Mouse (Mus musculus) neural tube, embryonic 13.5 days (tissue): ENCODE data around the gene Ckb. TPM values are rescaled to one million over a fixed set of nuclear protein-coding genes. Genes with fewer than 3 reads are reported as not detected.

ENCODE experiments used
- ATAC-seq: fragments of 200-750 bp; cut with Nextera tagmentation; 2 replicates; pipeline ENCODE4 v1.8.0; 2017; ENCODE audit warnings: low read depth, mild to moderate bottlenecking, moderate TSS enrichment, moderate library complexity
- H3K27ac ChIP-seq: fragments of 300-500 bp; sonication (generic); replicated peaks from 2 replicates; pipeline ENCODE4 v1.5.1; 2015; ENCODE audit warnings: moderate library complexity, mild to moderate bottlenecking, inconsistent platforms
- H3K27me3 ChIP-seq: fragments of 300-500 bp; sonication (generic); 2 replicates; pipeline ENCODE4 v1.6.1; 2015; ENCODE audit warnings: mild to moderate bottlenecking, inconsistent platforms
- H3K36me3 ChIP-seq: fragments of 300-500 bp; sonication (generic); 2 replicates; pipeline ENCODE4 v1.6.1; 2015; ENCODE audit warnings: mild to moderate bottlenecking, inconsistent platforms
- H3K4me1 ChIP-seq: fragments of 300-500 bp; sonication (generic); replicated peaks from 2 replicates; pipeline ENCODE4 v1.6.1; 2015; ENCODE audit warnings: inconsistent platforms
- H3K4me2 ChIP-seq: fragments of 300-500 bp; sonication (generic); 2 replicates; pipeline ENCODE4 v1.6.1; 2015; ENCODE audit warnings: inconsistent platforms, mild to moderate bottlenecking, moderate library complexity
- H3K4me3 ChIP-seq: fragments of 300-500 bp; sonication (generic); 2 replicates; pipeline ENCODE4 v1.5.1; 2015; ENCODE audit warnings: mild to moderate bottlenecking, inconsistent platforms
- H3K9ac ChIP-seq: fragments of 300-500 bp; sonication (generic); 2 replicates; pipeline ENCODE4 v1.6.1; 2015; ENCODE audit warnings: moderate library complexity, mild to moderate bottlenecking, inconsistent platforms
- H3K9me3 ChIP-seq: fragments of 300-500 bp; sonication (generic); 2 replicates; pipeline ENCODE4 v1.6.1; 2016; ENCODE audit warnings: inconsistent platforms
- WGBS: fragments of 180-500 bp; shearing (Covaris S2); methylation state at CpG from one replicate; pipeline ENCODE4 v1.1.7; 2015; 5-methylcytosine and 5-hydroxymethylcytosine counted together
- polyA plus RNA-seq: library from polyadenylated mRNA; unstranded; fragments of >200 nt; fragmentation: Nextera tagmentation; extraction: Ambion mirVana; gene quantifications from 2 replicates; pipeline ENCODE4 v1.2.1, GENCODE M21; 2015

The Ckb gene
- polyA plus RNA-seq, 1 experiment from 2014 or later, result 1,774 TPM

DNA sequence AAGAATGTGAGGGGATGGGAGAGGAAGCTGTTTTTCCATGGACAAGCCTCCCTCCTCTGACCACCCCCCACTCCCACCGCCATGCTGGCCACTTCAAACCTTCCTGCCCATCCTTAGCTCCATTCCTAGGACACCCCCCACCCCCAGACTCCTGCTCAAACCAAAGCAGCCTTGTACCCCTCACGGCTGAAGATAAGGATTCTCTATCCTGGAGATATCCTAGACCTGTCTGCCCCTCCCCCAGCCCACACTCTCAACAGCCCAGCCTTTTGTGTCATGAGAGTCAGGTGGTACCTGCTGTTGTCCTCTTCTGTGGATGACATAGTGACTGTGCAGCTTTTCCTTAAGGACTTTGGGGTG, 15.9 kb upstream of the Ckb start:
- H3K27ac ChIP-seq, result peak overlapping the region; percentile 85
- peaks cover 54% of the 10 kb centered on the region for H3K4me1 ChIP-seq
- H3K9ac ChIP-seq, result peak overlapping the region; percentile 50; the same call in 1 of the 2 replicates
- ATAC-seq, result no peak
- H3K27me3 ChIP-seq, result no peaks in the 10 kb centered on the region
- no peak overlapping the region for H3K4me3 ChIP-seq
- WGBS, result 31% methylated on average over 2 of the region's 2 CpGs
- H3K4me2 ChIP-seq, result no peak overlapping the region
- no peaks in the 10 kb centered on the region for H3K9me3 ChIP-seq
- peaks cover 11% of the 10 kb centered on the region; the same call in 1 of the 2 replicates for H3K36me3 ChIP-seq

- peaks cover 17% of the 10 kb centered on the region; the same call in 1 of the 2 replicates for H3K36me3 ChIP-seq
- peaks cover 49% of the 10 kb centered on the region for H3K4me1 ChIP-seq
- H3K27me3 ChIP-seq, result no peaks in the 10 kb centered on the region
- H3K4me3 ChIP-seq, result no peak overlapping the region
- H3K4me2 ChIP-seq, result no peak overlapping the region
- peak overlapping the region; percentile 85 for H3K27ac ChIP-seq
- no peaks in the 10 kb centered on the region for H3K9me3 ChIP-seq
- ATAC-seq, result peak; percentile 64
- peak overlapping the region; percentile 50; the same call in 1 of the 2 replicates for H3K9ac ChIP-seq
- 15% methylated on average over 14 of the region's 14 CpGs for WGBS
Observed at GRCm38 (mm10) chr12:111687350-111688068, 15.4 kb upstream of the Ckb start.

DNA sequence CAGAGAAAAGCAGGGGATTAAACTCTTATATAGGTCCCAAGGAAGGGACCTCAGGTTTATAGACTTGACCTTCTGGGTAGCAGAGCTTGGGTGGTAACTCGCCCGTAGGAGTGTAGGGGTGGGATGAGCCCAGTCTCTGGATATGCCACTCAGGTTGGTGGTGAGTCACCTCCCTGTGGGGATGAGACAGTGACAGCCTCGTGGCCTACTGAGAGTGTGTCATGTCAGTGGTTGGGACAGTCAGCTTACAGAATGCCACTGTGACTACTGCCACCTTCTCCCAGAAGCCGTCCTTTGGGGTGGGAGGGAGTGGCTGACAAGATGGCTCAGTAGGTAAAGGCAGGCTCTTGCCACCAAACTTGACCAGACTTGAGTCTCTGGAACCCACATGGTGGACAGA, 14.3 kb upstream of the Ckb start:
- Histone ChIP-seq H3K36me3 (peaks cover 26% of the 10 kb centered on the region), H3K4me2 (no peak overlapping the region), H3K4me3 (no peak overlapping the region), H3K27ac (peak overlapping the region; percentile 85; the same call in 1 of the 2 replicates), H3K4me1 (peaks cover 38% of the 10 kb centered on the region), H3K27me3 (no peaks in the 10 kb centered on the region), H3K9me3 (no peaks in the 10 kb centered on the region), H3K9ac (no peak overlapping the region)
- 84% methylated on average over 4 of the region's 4 CpGs for WGBS
- ATAC-seq, result no peak

GRCm38 (mm10) chr12:111682806-111683205, 10.7 kb upstream of the Ckb start:
- 71% methylated on average over 5 of the region's 5 CpGs for WGBS
- H3K36me3 ChIP-seq, result peaks cover 37% of the 10 kb centered on the region
- H3K4me3 ChIP-seq, result no peak overlapping the region
- no peak overlapping the region for H3K27ac ChIP-seq
- H3K27me3 ChIP-seq, result no peaks in the 10 kb centered on the region
- H3K4me1 ChIP-seq, result peaks cover 30% of the 10 kb centered on the region
- no peak for ATAC-seq
- H3K9me3 ChIP-seq, result no peaks in the 10 kb centered on the region
- no peak overlapping the region for H3K4me2 ChIP-seq
- no peak overlapping the region for H3K9ac ChIP-seq

GRCm38 (mm10) chr12:111682003-111682402, 9.9 kb upstream of the Ckb start:
- 78% methylated on average over 5 of the region's 5 CpGs for WGBS

DNA sequence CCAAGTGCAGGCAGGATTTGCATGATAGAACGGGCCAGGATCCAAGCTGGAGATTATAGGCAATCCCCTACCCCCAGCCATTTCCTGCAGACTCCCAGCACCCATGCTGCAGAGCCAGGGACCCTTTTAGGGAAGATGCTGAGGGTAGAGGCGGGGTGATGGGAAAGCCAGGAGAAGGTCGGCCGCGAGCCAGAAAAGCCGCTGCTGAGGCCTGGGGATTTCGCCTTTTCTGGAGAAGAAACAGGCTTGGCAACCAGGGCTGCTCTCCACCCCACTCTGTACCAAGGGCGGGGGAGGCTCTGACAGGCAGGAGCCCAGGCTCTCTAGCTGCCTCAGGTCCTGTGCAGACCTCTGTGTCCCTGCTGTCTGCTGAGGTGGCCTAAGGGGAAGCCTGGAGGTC, 9.2 kb upstream of the Ckb start:
- Histone ChIP-seq H3K27ac (no peak overlapping the region), H3K36me3 (peaks cover 37% of the 10 kb centered on the region), H3K9ac (no peak overlapping the region), H3K4me3 (no peak overlapping the region), H3K9me3 (no peaks in the 10 kb centered on the region), H3K4me2 (no peak overlapping the region), H3K4me1 (peaks cover 28% of the 10 kb centered on the region), H3K27me3 (no peaks in the 10 kb centered on the region)
- 86% methylated on average over 8 of the region's 8 CpGs for WGBS
- ATAC-seq, result no peak

More at GRCm38 (mm10) chr12:111682003-111682402, 9.9 kb upstream of the Ckb start:
- no peak overlapping the region for H3K4me3 ChIP-seq
- ATAC-seq, result no peak
- H3K27ac ChIP-seq, result no peak overlapping the region
- H3K4me2 ChIP-seq, result no peak overlapping the region
- H3K9ac ChIP-seq, result no peak overlapping the region
- H3K36me3 ChIP-seq, result peaks cover 37% of the 10 kb centered on the region
- no peaks in the 10 kb centered on the region for H3K9me3 ChIP-seq
- peaks cover 29% of the 10 kb centered on the region for H3K4me1 ChIP-seq
- H3K27me3 ChIP-seq, result no peaks in the 10 kb centered on the region

DNA sequence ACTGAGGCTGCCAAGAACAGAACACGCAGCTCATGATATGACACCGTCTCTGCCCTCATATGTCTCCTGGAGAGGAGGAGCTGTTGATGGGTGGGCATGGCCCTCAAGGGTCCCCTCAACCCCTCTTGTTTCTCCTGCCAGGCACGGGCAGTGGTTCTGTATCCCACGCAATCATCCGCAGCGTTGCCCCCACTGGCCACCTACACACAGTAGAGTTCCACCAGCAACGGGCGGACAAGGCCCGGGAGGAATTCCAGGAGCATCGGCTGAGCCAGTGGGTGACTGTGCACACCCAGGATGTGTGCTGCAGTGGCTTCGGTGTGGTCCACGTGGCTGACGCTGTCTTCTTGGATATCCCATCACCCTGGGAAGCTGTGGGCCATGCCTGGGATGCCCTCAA, 8.5 kb upstream of the Ckb start:
- H3K27me3 ChIP-seq, result no peaks in the 10 kb centered on the region
- WGBS, result 93% methylated on average over 13 of the region's 13 CpGs
- peaks cover 37% of the 10 kb centered on the region for H3K36me3 ChIP-seq

GRCm38 (mm10) chr12:111678997-111679396, 6.9 kb upstream of the Ckb start:
- Histone ChIP-seq H3K36me3 (peaks cover 34% of the 10 kb centered on the region), H3K27ac (no peak overlapping the region), H3K27me3 (no peaks in the 10 kb centered on the region), H3K9ac (peak overlapping the region; percentile 77; the same call in 1 of the 2 replicates), H3K4me2 (peak overlapping the region; percentile 73), H3K4me3 (peak overlapping the region; percentile 62), H3K9me3 (no peaks in the 10 kb centered on the region), H3K4me1 (peaks cover 28% of the 10 kb centered on the region)
- ATAC-seq, result no peak
- 60% methylated on average over 7 of the region's 7 CpGs for WGBS

More for the DNA sequence above, 8.5 kb upstream of the Ckb start:
- H3K27ac ChIP-seq, result no peak overlapping the region
- no peak overlapping the region for H3K4me3 ChIP-seq
- no peak for ATAC-seq
- no peaks in the 10 kb centered on the region for H3K9me3 ChIP-seq
- no peak overlapping the region for H3K9ac ChIP-seq
- no peak overlapping the region for H3K4me2 ChIP-seq
- H3K4me1 ChIP-seq, result peaks cover 28% of the 10 kb centered on the region

DNA sequence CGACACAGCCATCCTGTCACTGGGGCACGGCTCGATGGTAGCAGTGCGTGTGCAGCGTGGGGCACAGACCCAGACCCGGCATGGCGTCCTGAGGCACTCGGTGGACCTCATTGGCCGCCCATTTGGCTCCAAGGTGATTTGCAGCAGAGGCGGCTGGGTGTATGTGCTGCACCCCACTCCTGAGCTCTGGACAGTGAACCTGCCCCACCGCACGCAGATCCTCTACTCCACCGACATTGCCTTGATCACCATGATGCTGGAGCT, 6.5 kb upstream of the Ckb start:
- 7% methylated on average over 13 of the region's 13 CpGs for WGBS
- no peak for ATAC-seq
- H3K9me3 ChIP-seq, result no peaks in the 10 kb centered on the region

GRCm38 (mm10) chr12:111677882-111678669, 5.9 kb upstream of the Ckb start, which contains the start of gene Trmt61a:
Gene Trmt61a, plus strand, starts transcription at chr12:111678105.
- ATAC-seq, result peak; percentile 92
- Histone ChIP-seq H3K4me1 (peaks cover 29% of the 10 kb centered on the region), H3K9ac (peak within 1 kb of the TSS; percentile 77), H3K36me3 (peaks cover 26% of the 10 kb centered on the region), H3K27ac (peak within 1 kb of the TSS; percentile 94), H3K9me3 (no peaks in the 10 kb centered on the region), H3K4me2 (peak within 1 kb of the TSS; percentile 73), H3K27me3 (no peaks in the 10 kb centered on the region; the same call in 1 of the 2 replicates), H3K4me3 (peak within 1 kb of the TSS; percentile 62)
- WGBS, result under 1% methylated on average over 51 of the region's 51 CpGs

More for the DNA sequence above, 6.5 kb upstream of the Ckb start:
- H3K9ac ChIP-seq, result peak overlapping the region; percentile 77
- H3K27ac ChIP-seq, result no peak overlapping the region
- peaks cover 30% of the 10 kb centered on the region for H3K36me3 ChIP-seq
- peaks cover 28% of the 10 kb centered on the region for H3K4me1 ChIP-seq
- H3K27me3 ChIP-seq, result no peaks in the 10 kb centered on the region
- peak overlapping the region; percentile 62 for H3K4me3 ChIP-seq
- peak overlapping the region; percentile 73 for H3K4me2 ChIP-seq

GRCm38 (mm10) chr12:111677421-111677820, 5.3 kb upstream of the Ckb start:
- ATAC-seq, result peak; percentile 54
- Histone ChIP-seq H3K9ac (peak overlapping the region; percentile 77), H3K9me3 (no peaks in the 10 kb centered on the region), H3K36me3 (peaks cover 20% of the 10 kb centered on the region), H3K27me3 (no peaks in the 10 kb centered on the region; the same call in 1 of the 2 replicates), H3K4me1 (peaks cover 36% of the 10 kb centered on the region), H3K4me2 (peak overlapping the region; percentile 73), H3K27ac (peak overlapping the region; percentile 94), H3K4me3 (peak overlapping the region; percentile 62)
- 17% methylated on average over 5 of the region's 5 CpGs for WGBS
